Mouse (Mus musculus): ENCODE data around the gene Gm14862. TPM values are rescaled to one million over a fixed set of nuclear protein-coding genes. Genes with fewer than 3 reads are reported as not detected.
A peak's percentile ranks its signal among the peaks of the same experiment; 100 is the strongest.

Gm14862 gene
- polyA plus RNA-seq, 1 experiment from 2014 or later = not detected

DNA sequence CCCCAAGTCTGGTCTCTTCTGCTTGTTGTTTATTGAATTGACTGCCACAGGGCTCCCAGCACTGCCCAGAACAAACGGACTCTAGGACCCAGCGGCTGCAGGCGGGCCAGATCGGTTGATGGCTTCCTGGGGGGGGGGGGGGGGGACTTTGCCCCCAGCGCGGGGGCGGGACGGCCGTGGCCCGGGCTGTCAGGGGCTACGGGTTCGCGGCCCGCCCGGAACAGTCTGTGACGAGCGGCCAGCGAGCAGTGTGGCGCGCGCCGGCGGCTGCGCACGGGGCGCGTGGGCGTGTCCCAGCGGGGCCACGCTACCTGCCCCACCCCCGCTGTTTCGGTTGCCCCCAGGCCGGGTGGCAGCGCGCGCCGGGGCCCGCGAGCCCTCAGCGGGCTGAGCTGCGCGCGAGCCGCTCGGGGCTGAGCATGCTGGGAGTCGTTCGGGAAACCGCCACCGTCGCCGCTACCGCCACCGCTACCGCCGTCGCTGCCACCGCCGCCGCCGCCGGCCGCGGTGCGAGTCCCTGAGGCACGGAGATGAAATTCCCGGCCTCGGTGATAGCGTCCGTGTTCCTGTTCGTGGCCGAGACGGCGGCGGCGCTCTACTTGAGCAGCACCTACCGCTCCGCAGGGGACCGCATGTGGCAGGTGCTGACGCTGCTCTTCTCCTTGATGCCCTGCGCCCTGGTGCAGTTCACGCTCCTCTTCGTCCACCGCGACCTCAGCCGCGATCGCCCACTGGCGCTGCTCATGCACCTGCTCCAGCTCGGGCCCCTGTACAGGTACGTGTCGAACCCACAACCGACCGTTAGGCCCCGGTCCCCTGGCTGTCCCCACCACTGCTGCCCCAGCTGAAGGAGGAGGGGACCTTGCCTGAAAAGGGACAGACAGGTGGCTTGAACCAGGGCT, 16.0 kb upstream of the Gm14862 start, which contains the start of gene Xk:
Gene Xk (plus strand): TSS at position 297 of the 902 bp plus-strand sequence.
- peak; percentile 90 for ATAC-seq (ENCODE audit: low FRiP score, low TSS enrichment)
- no peaks in the 10 kb centered on the region for H3K4me1 ChIP-seq (ENCODE audit: control insufficient read depth, insufficient read depth, low read length)
- H3K9ac ChIP-seq (replicated peaks; ENCODE audit: low read length) = peak within 1 kb of the TSS; percentile 57
- H3K4me3 ChIP-seq (replicated peaks; ENCODE audit: low read depth, low read length) = peak within 1 kb of the TSS; percentile 50
- peak within 1 kb of the TSS; percentile 53 for H3K4me2 ChIP-seq (ENCODE audit: low read length)
- H3K36me3 ChIP-seq (ENCODE audit: control insufficient read depth, insufficient read depth, low read length) = no peaks in the 10 kb centered on the region
- peak within 1 kb of the TSS; percentile 55 for H3K27ac ChIP-seq (replicated peaks; ENCODE audit: low read depth, low read length)
- DNase-seq = peak; percentile 74
- H3K27me3 ChIP-seq (ENCODE audit: control insufficient read depth, insufficient read depth, low read length) = no peaks in the 10 kb centered on the region
- H3K9me3 ChIP-seq (ENCODE audit: control insufficient read depth, low read length) = no peaks in the 10 kb centered on the region
- 21% methylated on average over 77 of the region's 94 CpGs for WGBS

DNA sequence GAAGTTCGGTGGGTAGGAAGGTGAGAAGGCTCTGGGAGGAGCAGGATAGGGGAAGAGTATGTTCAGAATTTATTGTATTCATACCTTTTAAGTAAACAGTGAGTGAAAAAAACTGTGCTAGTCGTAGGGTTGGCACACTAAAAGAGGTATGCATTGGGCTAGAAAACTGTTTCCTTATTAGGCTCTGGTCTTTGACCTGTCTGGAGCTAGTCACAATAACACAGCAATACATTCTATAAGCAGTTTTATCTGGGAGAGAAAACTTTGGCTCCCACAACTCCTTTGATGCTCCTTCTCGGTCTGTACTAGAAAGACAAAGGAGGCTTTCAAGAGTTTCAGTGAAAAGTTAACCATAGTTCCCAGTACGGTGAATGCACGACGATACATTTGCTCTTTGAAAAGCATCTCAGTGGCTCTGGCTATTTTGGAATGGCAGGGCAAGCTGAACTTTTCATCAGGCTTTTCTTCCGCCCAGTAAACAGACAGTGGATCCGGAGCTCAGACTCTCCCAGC, 15.3 kb upstream of the Gm14862 start:
- H3K27ac ChIP-seq (replicated peaks; ENCODE audit: low read depth, low read length) = no peak overlapping the region
- no peaks in the 10 kb centered on the region for H3K9me3 ChIP-seq (ENCODE audit: control insufficient read depth, low read length)
- H3K36me3 ChIP-seq (ENCODE audit: control insufficient read depth, insufficient read depth, low read length) = no peaks in the 10 kb centered on the region
- no peaks in the 10 kb centered on the region for H3K27me3 ChIP-seq (ENCODE audit: control insufficient read depth, insufficient read depth, low read length)
- H3K4me1 ChIP-seq (ENCODE audit: control insufficient read depth, insufficient read depth, low read length) = no peaks in the 10 kb centered on the region
- no peak for ATAC-seq (ENCODE audit: low FRiP score, low TSS enrichment)
- H3K4me2 ChIP-seq (ENCODE audit: low read length) = peak overlapping the region; percentile 53
- WGBS = 30% methylated on average over 8 of the region's 8 CpGs
- no peak for DNase-seq
- H3K4me3 ChIP-seq (replicated peaks; ENCODE audit: low read depth, low read length) = peak overlapping the region; percentile 50
- no peak overlapping the region; the same call in 1 of the 2 replicates for H3K9ac ChIP-seq (replicated peaks; ENCODE audit: low read length)

DNA sequence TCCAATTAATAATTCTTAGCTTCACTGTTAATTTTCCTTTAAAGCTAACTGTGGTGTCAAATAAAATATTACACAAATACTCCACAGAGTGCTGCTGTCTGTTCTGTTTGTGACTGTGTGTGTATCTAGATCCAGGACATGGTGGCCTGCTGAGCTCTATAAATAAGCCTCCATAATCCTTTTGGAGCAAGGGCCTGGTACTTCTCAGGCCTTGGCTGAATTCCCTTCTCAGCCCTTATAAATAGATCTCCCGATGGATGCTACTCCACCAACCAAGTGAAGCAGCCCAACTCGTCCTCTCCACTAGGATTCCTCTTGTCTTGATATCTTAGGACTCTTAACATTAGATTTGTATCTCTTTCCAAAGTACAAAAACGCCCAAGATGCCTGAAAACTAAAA, 14.4 kb upstream of the Gm14862 start:
- H3K36me3 ChIP-seq (ENCODE audit: control insufficient read depth, insufficient read depth, low read length) = no peaks in the 10 kb centered on the region
- H3K9me3 ChIP-seq (ENCODE audit: control insufficient read depth, low read length) = no peaks in the 10 kb centered on the region
- no peak overlapping the region for H3K4me3 ChIP-seq (replicated peaks; ENCODE audit: low read depth, low read length)
- no peaks in the 10 kb centered on the region for H3K27me3 ChIP-seq (ENCODE audit: control insufficient read depth, insufficient read depth, low read length)
- H3K4me2 ChIP-seq (ENCODE audit: low read length) = no peak overlapping the region
- H3K9ac ChIP-seq (replicated peaks; ENCODE audit: low read length) = no peak overlapping the region
- no peak overlapping the region for H3K27ac ChIP-seq (replicated peaks; ENCODE audit: low read depth, low read length)
- 54% methylated on average over 3 of the region's 3 CpGs for WGBS
- DNase-seq = no peak
- H3K4me1 ChIP-seq (ENCODE audit: control insufficient read depth, insufficient read depth, low read length) = no peaks in the 10 kb centered on the region
- no peak for ATAC-seq (ENCODE audit: low FRiP score, low TSS enrichment)

DNA sequence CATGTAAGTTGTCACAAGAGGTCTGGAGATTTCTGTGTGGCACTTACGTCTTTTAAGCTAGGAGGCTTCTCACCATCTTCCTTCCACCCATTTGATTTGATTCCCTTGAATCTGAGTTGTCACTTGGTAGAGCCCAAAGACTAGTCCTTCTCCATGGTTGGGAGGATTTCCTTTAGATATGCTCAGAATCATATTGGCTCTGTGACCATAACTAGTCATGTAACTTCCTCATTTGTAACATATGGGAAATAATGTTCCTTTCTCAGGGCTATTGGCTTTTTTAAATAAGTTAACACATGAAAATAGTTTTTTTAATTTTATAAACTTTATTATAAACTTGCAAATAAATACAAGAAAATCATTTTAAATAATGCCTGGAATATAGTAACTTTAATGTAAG, 2.6 kb upstream of the Gm14862 start:
- H3K4me1 ChIP-seq (ENCODE audit: control insufficient read depth, insufficient read depth, low read length) = no peaks in the 10 kb centered on the region
- DNase-seq = no peak
- WGBS = 69% methylated on average over 1 of the region's 1 CpGs
- H3K4me2 ChIP-seq (ENCODE audit: low read length) = no peak overlapping the region
- H3K4me3 ChIP-seq (replicated peaks; ENCODE audit: low read depth, low read length) = no peak overlapping the region
- H3K27ac ChIP-seq (replicated peaks; ENCODE audit: low read depth, low read length) = no peak overlapping the region
- H3K9ac ChIP-seq (replicated peaks; ENCODE audit: low read length) = no peak overlapping the region
- no peak for ATAC-seq (ENCODE audit: low FRiP score, low TSS enrichment)
- H3K9me3 ChIP-seq (ENCODE audit: control insufficient read depth, low read length) = no peaks in the 10 kb centered on the region
- no peaks in the 10 kb centered on the region for H3K36me3 ChIP-seq (ENCODE audit: control insufficient read depth, insufficient read depth, low read length)
- no peaks in the 10 kb centered on the region for H3K27me3 ChIP-seq (ENCODE audit: control insufficient read depth, insufficient read depth, low read length)

DNA sequence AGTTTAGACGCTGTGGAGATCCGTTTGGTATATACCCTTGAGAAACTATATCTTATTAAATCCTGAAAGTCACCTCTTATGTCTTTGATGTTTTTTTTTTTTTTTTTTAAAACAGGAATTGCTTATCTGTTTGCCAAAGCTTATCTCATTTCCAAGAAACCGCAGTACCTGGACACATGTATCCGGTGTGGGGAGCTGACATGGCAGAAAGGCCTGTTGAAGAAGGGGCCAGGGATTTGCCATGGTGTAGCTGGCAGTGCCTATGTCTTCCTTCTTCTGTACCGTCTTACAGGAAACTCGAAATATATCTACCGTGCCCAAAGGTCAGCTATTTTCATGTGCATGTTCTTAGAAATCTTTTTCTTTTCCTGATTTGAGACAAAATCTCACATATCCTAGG, 1.1 kb upstream of the Gm14862 start:
- no peak overlapping the region for H3K9ac ChIP-seq (replicated peaks; ENCODE audit: low read length)
- no peaks in the 10 kb centered on the region for H3K9me3 ChIP-seq (ENCODE audit: control insufficient read depth, low read length)
- H3K4me3 ChIP-seq (replicated peaks; ENCODE audit: low read depth, low read length) = no peak overlapping the region
- H3K27ac ChIP-seq (replicated peaks; ENCODE audit: low read depth, low read length) = no peak overlapping the region
- H3K36me3 ChIP-seq (ENCODE audit: control insufficient read depth, insufficient read depth, low read length) = no peaks in the 10 kb centered on the region
- WGBS = 93% methylated on average over 7 of the region's 7 CpGs
- no peak for DNase-seq
- H3K27me3 ChIP-seq (ENCODE audit: control insufficient read depth, insufficient read depth, low read length) = no peaks in the 10 kb centered on the region
- no peak overlapping the region for H3K4me2 ChIP-seq (ENCODE audit: low read length)
- no peak for ATAC-seq (ENCODE audit: low FRiP score, low TSS enrichment)
- no peaks in the 10 kb centered on the region for H3K4me1 ChIP-seq (ENCODE audit: control insufficient read depth, insufficient read depth, low read length)

DNA sequence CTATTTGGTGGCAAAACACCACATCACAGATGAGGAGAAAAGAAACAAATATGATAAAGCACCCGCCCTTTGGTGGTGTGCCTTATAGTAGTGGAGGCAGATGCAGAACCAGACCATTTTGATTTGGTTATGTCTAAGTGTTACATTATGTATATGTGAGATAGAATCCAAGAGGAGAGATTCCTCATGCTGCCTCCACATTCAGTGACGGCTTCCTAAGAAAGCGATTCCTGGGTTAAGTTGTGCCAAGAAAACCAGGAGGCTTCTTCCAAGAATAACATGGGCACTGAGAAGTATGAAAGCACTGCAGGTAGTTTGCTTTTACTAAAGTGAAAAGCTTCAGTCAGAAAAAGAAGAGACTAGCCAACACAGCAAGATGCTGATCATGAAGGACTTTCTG, 1.8 kb downstream of the Gm14862 start:
- Histone ChIP-seq H3K4me2 (ENCODE audit: low read length) (no peak overlapping the region), H3K4me1 (ENCODE audit: control insufficient read depth, insufficient read depth, low read length) (no peaks in the 10 kb centered on the region)
- ATAC-seq (ENCODE audit: low FRiP score, low TSS enrichment) = no peak

DNA sequence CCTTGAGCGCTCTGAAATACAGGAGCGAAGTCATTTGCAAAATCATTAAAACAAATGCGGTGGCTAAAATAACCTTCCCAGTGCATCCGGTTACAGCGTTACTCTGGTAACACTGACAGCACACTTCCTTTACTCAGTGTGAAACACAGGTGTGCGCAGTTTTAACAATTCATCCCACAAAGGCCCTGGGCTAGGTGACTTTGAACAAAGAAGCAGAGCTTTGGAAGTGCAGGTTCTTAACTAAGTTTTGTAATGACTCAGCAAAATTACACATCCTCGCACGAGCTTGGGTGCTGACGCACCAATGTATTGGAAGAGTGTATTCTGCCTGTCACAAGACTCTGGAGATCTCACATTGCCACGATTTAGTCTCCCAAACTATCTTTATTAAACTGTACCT, 2.7 kb downstream of the Gm14862 start:
- no peak overlapping the region for H3K9ac ChIP-seq (replicated peaks; ENCODE audit: low read length)
- H3K9me3 ChIP-seq (ENCODE audit: control insufficient read depth, low read length) = no peaks in the 10 kb centered on the region
- no peaks in the 10 kb centered on the region for H3K4me1 ChIP-seq (ENCODE audit: control insufficient read depth, insufficient read depth, low read length)
- ATAC-seq (ENCODE audit: low FRiP score, low TSS enrichment) (no peak), DNase-seq (no peak)
- H3K4me3 ChIP-seq (replicated peaks; ENCODE audit: low read depth, low read length) = no peak overlapping the region
- WGBS = 84% methylated on average over 10 of the region's 10 CpGs
- H3K36me3 ChIP-seq (ENCODE audit: control insufficient read depth, insufficient read depth, low read length) = no peaks in the 10 kb centered on the region
- no peak overlapping the region for H3K4me2 ChIP-seq (ENCODE audit: low read length)
- no peaks in the 10 kb centered on the region for H3K27me3 ChIP-seq (ENCODE audit: control insufficient read depth, insufficient read depth, low read length)
- no peak overlapping the region for H3K27ac ChIP-seq (replicated peaks; ENCODE audit: low read depth, low read length)

More for the DNA sequence above, 1.8 kb downstream of the Gm14862 start:
- no peak for DNase-seq
- 96% methylated on average over 3 of the region's 3 CpGs for WGBS
- Histone ChIP-seq H3K4me3 (replicated peaks; ENCODE audit: low read depth, low read length) (no peak overlapping the region), H3K9ac (replicated peaks; ENCODE audit: low read length) (no peak overlapping the region), H3K27ac (replicated peaks; ENCODE audit: low read depth, low read length) (no peak overlapping the region), H3K27me3 (ENCODE audit: control insufficient read depth, insufficient read depth, low read length) (no peaks in the 10 kb centered on the region), H3K9me3 (ENCODE audit: control insufficient read depth, low read length) (no peaks in the 10 kb centered on the region), H3K36me3 (ENCODE audit: control insufficient read depth, insufficient read depth, low read length) (no peaks in the 10 kb centered on the region)

DNA sequence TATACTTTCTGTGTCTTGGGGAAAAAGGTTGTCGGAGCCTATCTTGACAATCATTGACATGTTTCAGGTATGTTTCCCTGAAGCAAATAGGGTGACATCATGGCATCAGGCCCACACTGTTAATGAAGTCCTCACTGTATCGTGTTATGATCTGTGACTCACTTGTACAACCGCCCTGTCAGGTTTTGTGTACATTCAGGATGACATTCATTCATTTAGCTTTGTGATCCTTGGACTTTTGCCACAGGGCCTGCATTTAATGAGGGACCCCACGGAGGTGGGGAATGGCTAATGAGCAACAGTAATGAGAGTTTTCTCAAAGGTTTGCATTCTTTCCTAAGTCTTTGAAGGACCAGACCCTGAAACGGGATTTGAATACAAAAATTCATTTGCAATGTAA, 7.8 kb downstream of the Gm14862 start:
- no peaks in the 10 kb centered on the region for H3K36me3 ChIP-seq (ENCODE audit: control insufficient read depth, insufficient read depth, low read length)
- WGBS = 44% methylated on average over 5 of the region's 5 CpGs
- no peak overlapping the region for H3K4me3 ChIP-seq (replicated peaks; ENCODE audit: low read depth, low read length)
- no peak overlapping the region for H3K27ac ChIP-seq (replicated peaks; ENCODE audit: low read depth, low read length)
- H3K4me2 ChIP-seq (ENCODE audit: low read length) = no peak overlapping the region
- no peaks in the 10 kb centered on the region for H3K4me1 ChIP-seq (ENCODE audit: control insufficient read depth, insufficient read depth, low read length)
- ATAC-seq (ENCODE audit: low FRiP score, low TSS enrichment) (peak; percentile 37; the same call in 1 of the 2 replicates), DNase-seq (peak; percentile 61)
- H3K27me3 ChIP-seq (ENCODE audit: control insufficient read depth, insufficient read depth, low read length) = no peaks in the 10 kb centered on the region
- H3K9ac ChIP-seq (replicated peaks; ENCODE audit: low read length) = no peak overlapping the region
- H3K9me3 ChIP-seq (ENCODE audit: control insufficient read depth, low read length) = no peaks in the 10 kb centered on the region
